Comparison of ENCODE assay signal across 18 mouse cellular contexts in the genomic region with DNA sequence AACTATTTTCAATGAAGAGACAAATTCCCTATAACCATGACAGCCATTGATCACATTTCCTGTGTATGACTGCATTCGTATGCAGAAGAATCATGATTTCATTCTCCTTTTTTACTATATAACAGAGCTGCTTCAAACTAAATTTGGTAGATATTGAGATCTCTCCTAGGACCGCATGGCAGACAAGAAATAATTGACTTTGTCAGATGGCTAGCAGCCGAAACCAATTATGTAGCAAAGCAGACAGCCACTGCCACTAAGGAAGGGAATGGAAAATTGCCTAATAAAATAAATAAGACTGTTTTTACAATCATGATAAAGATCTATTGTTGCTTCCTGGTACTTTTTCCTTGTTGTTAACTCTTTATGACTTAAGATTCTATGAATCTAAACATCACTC.
"Had no signal": no experiment of that assay in that cellular context is flagged by ENCODE, and none has a peak within 500 bp of the region (broad histone marks: within the 10 kb centered on the region; RNA-seq: fewer than 3 reads in every experiment).

No protein-coding gene starts in this region.

- H3K9ac ChIP-seq: liver, embryonic 15.5 days; liver, postnatal 0 days; lung, embryonic 15.5 days; neural tube, embryonic 12.5 days; stomach, embryonic 15.5 days had no signal

- H3K9me3 ChIP-seq: liver, embryonic 15.5 days; lung, embryonic 15.5 days; megakaryocyte, embryonic 14.5 days; neural tube, embryonic 12.5 days; stomach, embryonic 15.5 days had no signal

- ATAC-seq: liver, postnatal 0 days; lung, postnatal 0 days; midbrain, embryonic 16.5 days had no signal

- DNase-seq: liver, postnatal 0 days; lung, adult 2 months; lung, postnatal 14 days; lung, postnatal 36 days; midbrain, embryonic 14.5 days; right cerebral cortex, postnatal 14 days; thymus, adult 2 months; thymus, postnatal 25 days; thymus, postnatal 4 days had no signal

- H3K27ac ChIP-seq: liver, embryonic 15.5 days; lung, embryonic 15.5 days; macrophage; neural tube, embryonic 12.5 days; stomach, embryonic 15.5 days; stomach, postnatal 0 days had no signal

- H3K4me2 ChIP-seq: liver, embryonic 15.5 days; lung, embryonic 15.5 days; neural tube, embryonic 12.5 days; stomach, embryonic 15.5 days had no signal

- H3K4me3 ChIP-seq: liver, embryonic 15.5 days; lung, embryonic 15.5 days; megakaryocyte, embryonic 14.5 days; neural tube, embryonic 12.5 days; stomach, embryonic 15.5 days had no signal

- H3K36me3 ChIP-seq: liver, embryonic 15.5 days; lung, embryonic 15.5 days; neural tube, embryonic 12.5 days; stomach, embryonic 15.5 days had no signal

- H3K27me3 ChIP-seq: liver, embryonic 15.5 days; lung, embryonic 15.5 days; megakaryocyte, embryonic 14.5 days; neural tube, embryonic 12.5 days; stomach, embryonic 15.5 days had no signal

- H3K4me1 ChIP-seq: liver, embryonic 15.5 days; lung, embryonic 15.5 days; megakaryocyte, embryonic 14.5 days; neural tube, embryonic 12.5 days; stomach, embryonic 15.5 days had no signal
